Mouse (Mus musculus): ENCODE data around the gene Cd6.

The Cd6 gene

GRCm38 (mm10) chr19:10839010-10839892 is 9.4 kb upstream of the Cd6 start, which contains the start of gene Slc15a3:
TSS of gene Slc15a3 (plus strand) at chr19:10839727.
- no peak for DNase-seq (ENCODE audit: low spot score in 2 of 2)

GRCm38 (mm10) chr19:10835671-10836070 is 5.8 kb upstream of the Cd6 start:
- DNase-seq (ENCODE audit: low spot score in 2 of 2): no peak

- DNase-seq (ENCODE audit: low spot score in 2 of 2): no peak
These were observed 3.8 kb upstream of the Cd6 start for GRCm38 (mm10) chr19:10833611-10834010.

- no peak for DNase-seq (ENCODE audit: low spot score in 2 of 2)
These were observed 2.2 kb upstream of the Cd6 start for GRCm38 (mm10) chr19:10832030-10832429.

GRCm38 (mm10) chr19:10831424-10831823 is 1.6 kb upstream of the Cd6 start:
- DNase-seq (ENCODE audit: low spot score in 2 of 2): peak; percentile 72 to 84

- DNase-seq (ENCODE audit: low spot score in 2 of 2): no peak
These were observed 1.5 kb downstream of the Cd6 start for GRCm38 (mm10) chr19:10828321-10828720.

GRCm38 (mm10) chr19:10824061-10824460 is 5.8 kb downstream of the Cd6 start:
- no peak for DNase-seq (ENCODE audit: low spot score in 2 of 2)

- DNase-seq (ENCODE audit: low spot score in 2 of 2): no peak
These were observed 7.3 kb downstream of the Cd6 start for GRCm38 (mm10) chr19:10822534-10822933.

GRCm38 (mm10) chr19:10821319-10821718 is 8.5 kb downstream of the Cd6 start:
- DNase-seq (ENCODE audit: low spot score in 2 of 2): no peak

- DNase-seq (ENCODE audit: low spot score in 2 of 2): no peak
These were observed 11.5 kb downstream of the Cd6 start for GRCm38 (mm10) chr19:10818217-10818946.

GRCm38 (mm10) chr19:10816462-10816861 is 13.4 kb downstream of the Cd6 start:
- DNase-seq (ENCODE audit: low spot score in 2 of 2): no peak

- no peak for DNase-seq (ENCODE audit: low spot score in 2 of 2)
These were observed 14.0 kb downstream of the Cd6 start for GRCm38 (mm10) chr19:10815871-10816270.

- DNase-seq (ENCODE audit: low spot score in 2 of 2): no peak
These were observed 16.0 kb downstream of the Cd6 start for GRCm38 (mm10) chr19:10813905-10814304.

GRCm38 (mm10) chr19:10813039-10813438 is 16.8 kb downstream of the Cd6 start:
- DNase-seq (ENCODE audit: low spot score in 2 of 2): no peak

GRCm38 (mm10) chr19:10811471-10811870 is 18.4 kb downstream of the Cd6 start:
- DNase-seq (ENCODE audit: low spot score in 2 of 2): no peak

GRCm38 (mm10) chr19:10810176-10810492 is 19.7 kb downstream of the Cd6 start:
- DNase-seq (ENCODE audit: low spot score in 2 of 2): no peak

GRCm38 (mm10) chr19:10809428-10810175 is 20.3 kb downstream of the Cd6 start:
- no peak for DNase-seq (ENCODE audit: low spot score in 2 of 2)

- no peak for DNase-seq (ENCODE audit: low spot score in 2 of 2)
These were observed 21.2 kb downstream of the Cd6 start for GRCm38 (mm10) chr19:10808524-10809233.

GRCm38 (mm10) chr19:10805661-10806285 is 24.1 kb downstream of the Cd6 start:
- DNase-seq (ENCODE audit: low spot score in 2 of 2): no peak

- no peak for DNase-seq (ENCODE audit: low spot score in 2 of 2)
These were observed 24.8 kb downstream of the Cd6 start for GRCm38 (mm10) chr19:10804850-10805660.

Data from spleen, postnatal 4 days (tissue).